Mouse (Mus musculus) ES-Bruce4 (cell line): ENCODE measurements around the gene Dgkz. TPM values are rescaled to one million over a fixed set of nuclear protein-coding genes. Genes with fewer than 3 reads are reported as not detected.

Experiments
- H3K27ac ChIP-seq: 2 replicates; pipeline ENCODE4 v1.5.1; 2012; ENCODE audit warnings: low read length, inconsistent platforms; ENCODE audit not compliant: insufficient read depth
- H3K27me3 ChIP-seq: 2 replicates; pipeline ENCODE4 v1.6.1; 2012; ENCODE audit warnings: mild to moderate bottlenecking, low read length, inconsistent platforms; ENCODE audit not compliant: control insufficient read depth, poor library complexity, insufficient read depth, severe bottlenecking
- H3K36me3 ChIP-seq: 2 replicates; pipeline ENCODE4 v1.6.1; 2012; ENCODE audit warnings: inconsistent platforms, mild to moderate bottlenecking, low read length, moderate library complexity; ENCODE audit not compliant: control insufficient read depth, poor library complexity, insufficient read depth, severe bottlenecking
- H3K4me1 ChIP-seq: one replicate; pipeline ENCODE4 v1.8.1; 2011; ENCODE audit warnings: low read length; ENCODE audit not compliant: control insufficient read depth, insufficient read depth
- H3K4me3 ChIP-seq: 2 replicates; pipeline ENCODE4 v1.5.1; 2011; ENCODE audit warnings: low read depth, mild to moderate bottlenecking, low read length
- H3K9ac ChIP-seq: 2 replicates; pipeline ENCODE4 v1.6.1; 2012; ENCODE audit warnings: low read depth, mild to moderate bottlenecking, inconsistent platforms; ENCODE audit not compliant: poor library complexity, severe bottlenecking
- H3K9me3 ChIP-seq: replicated peaks from 2 replicates; pipeline ENCODE4 v1.6.1; 2012; ENCODE audit warnings: mild to moderate bottlenecking, low read length, inconsistent platforms; ENCODE audit not compliant: control insufficient read depth, poor library complexity, insufficient read depth, severe bottlenecking
- CTCF ChIP-seq: IDR thresholded peaks from one replicate; pipeline ENCODE4 v1.8.1; 2011; ENCODE audit warnings: low read depth, low read length
- EP300 ChIP-seq: IDR thresholded peaks from 2 replicates; pipeline ENCODE4 v1.6.1; 2011; ENCODE audit warnings: low read depth, low read length; ENCODE audit not compliant: insufficient read depth
- POLR2A ChIP-seq: IDR thresholded peaks from one replicate; pipeline ENCODE4 v1.8.1; 2011; ENCODE audit warnings: low read length; ENCODE audit not compliant: insufficient read depth
- polyA plus RNA-seq: library from polyadenylated mRNA; stranded (reverse); fragments of >200 nt; gene quantifications from 2 replicates; pipeline ENCODE4 v1.2.4, GENCODE M21; 2011; ENCODE audit warnings: low read depth; ENCODE audit not compliant: missing spikeins, insufficient read depth, insufficient read length

Dgkz gene
- polyA plus RNA-seq, 1 experiment, result 28.1 TPM

DNA sequence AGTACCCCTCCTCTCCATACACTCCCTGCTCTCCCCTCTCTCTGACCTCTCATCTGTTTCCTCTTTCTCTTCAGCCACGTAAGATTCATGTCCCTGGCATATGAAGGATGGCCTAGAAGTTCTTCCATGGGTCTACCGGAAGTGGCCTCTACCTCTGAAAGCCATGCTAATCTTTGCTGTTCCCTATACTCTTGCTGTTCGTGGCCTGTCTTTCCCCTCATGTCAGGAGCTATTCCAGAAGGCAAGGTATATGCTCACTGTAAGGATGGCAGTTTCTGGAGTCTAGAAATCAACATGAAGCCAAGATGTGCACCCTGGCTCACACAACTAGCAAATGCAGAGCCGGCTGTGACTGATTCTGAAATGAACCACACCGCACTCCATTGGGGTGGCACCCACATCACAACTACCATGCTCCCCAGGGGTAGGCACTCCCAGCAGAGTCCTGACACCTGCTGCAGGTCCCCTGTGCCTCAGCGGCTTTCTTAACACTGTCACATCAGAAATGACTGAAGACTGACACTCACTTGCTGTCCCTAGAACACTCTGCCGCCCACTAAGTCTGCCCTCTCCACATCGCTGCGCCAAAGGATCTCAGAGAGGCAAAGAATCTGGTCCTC lies 9.4 kb upstream of the Dgkz start:
- Histone ChIP-seq H3K4me1 (peaks cover 3% of the 10 kb centered on the region), H3K27me3 (no peaks in the 10 kb centered on the region), H3K9ac (no peak overlapping the region), H3K27ac (peak overlapping the region; percentile 1; the same call in 1 of the 2 replicates), H3K9me3 (no peaks in the 10 kb centered on the region), H3K4me3 (no peak overlapping the region), H3K36me3 (no peaks in the 10 kb centered on the region)
- TF ChIP-seq CTCF, result no peak
- no peak for TF ChIP-seq POLR2A
- no peak for TF ChIP-seq EP300

DNA sequence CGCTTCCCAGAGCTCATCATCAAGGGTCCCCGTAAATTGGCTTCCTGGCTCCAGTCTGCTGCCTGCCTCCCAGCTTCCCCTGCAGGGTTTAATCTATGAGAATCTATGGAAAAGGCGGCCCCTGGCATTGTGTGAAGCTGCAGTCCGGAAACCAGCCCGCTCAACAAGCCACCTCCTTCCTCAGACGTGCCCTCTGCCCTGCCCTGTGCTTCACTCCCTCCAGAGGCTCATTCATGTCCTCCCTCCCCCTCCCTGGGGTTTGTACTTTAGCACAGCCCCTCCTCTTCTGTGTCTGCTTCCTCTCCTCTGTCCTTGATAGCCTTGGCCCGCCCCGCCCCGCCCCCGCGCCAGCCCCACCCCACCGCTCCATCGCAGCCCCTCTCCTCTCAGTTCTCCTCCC lies 8.8 kb upstream of the Dgkz start:
- peak overlapping the region; percentile 7; the same call in 1 of the 2 replicates for H3K9ac ChIP-seq
- no peaks in the 10 kb centered on the region for H3K27me3 ChIP-seq
- no peaks in the 10 kb centered on the region for H3K9me3 ChIP-seq
- H3K4me3 ChIP-seq, result peak overlapping the region; percentile 20
- TF ChIP-seq CTCF (no peak), POLR2A (no peak), EP300 (no peak)
- no peaks in the 10 kb centered on the region for H3K36me3 ChIP-seq
- peaks cover 3% of the 10 kb centered on the region for H3K4me1 ChIP-seq
- H3K27ac ChIP-seq, result no peak overlapping the region

GRCm38 (mm10) chr2:91980830-91981229 lies 5.2 kb upstream of the Dgkz start:
- Histone ChIP-seq H3K4me3 (no peak overlapping the region), H3K36me3 (no peaks in the 10 kb centered on the region), H3K9me3 (no peaks in the 10 kb centered on the region), H3K27me3 (no peaks in the 10 kb centered on the region), H3K4me1 (peaks cover 2% of the 10 kb centered on the region), H3K9ac (no peak overlapping the region), H3K27ac (no peak overlapping the region)
- TF ChIP-seq CTCF, result no peak
- no peak for TF ChIP-seq POLR2A
- TF ChIP-seq EP300, result no peak

DNA sequence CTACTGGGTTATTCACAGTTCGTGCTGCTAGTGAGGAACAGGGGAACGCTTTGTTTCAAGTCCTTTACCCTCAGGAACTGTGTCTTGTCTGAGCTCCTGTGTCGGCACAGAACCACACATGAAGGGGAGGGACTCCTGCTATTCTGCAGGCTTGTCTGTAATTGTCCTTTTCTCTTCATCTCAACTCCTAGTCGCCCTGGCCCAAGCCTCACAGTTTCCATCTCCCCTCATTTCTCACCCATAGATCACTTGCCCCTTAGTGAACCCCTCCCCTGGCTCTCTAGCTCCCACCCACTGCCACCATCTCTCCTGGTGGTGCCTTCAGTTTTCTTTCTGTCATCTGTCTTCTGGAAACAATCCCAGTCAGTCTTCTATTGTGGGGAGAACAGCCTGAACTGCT lies 4.6 kb upstream of the Dgkz start:
- TF ChIP-seq EP300, result no peak
- TF ChIP-seq POLR2A, result no peak
- TF ChIP-seq CTCF, result no peak
- Histone ChIP-seq H3K9ac (no peak overlapping the region), H3K27me3 (0 out of 2 replicates have a peak, but pooled peaks cover 3% of the 10 kb centered on the region), H3K4me3 (no peak overlapping the region), H3K9me3 (no peaks in the 10 kb centered on the region), H3K36me3 (no peaks in the 10 kb centered on the region), H3K27ac (no peak overlapping the region), H3K4me1 (no peaks in the 10 kb centered on the region)

GRCm38 (mm10) chr2:91978547-91978946 lies 2.9 kb upstream of the Dgkz start:
- H3K4me3 ChIP-seq, result no peak overlapping the region
- no peaks in the 10 kb centered on the region for H3K9me3 ChIP-seq
- no peak overlapping the region for H3K9ac ChIP-seq
- H3K36me3 ChIP-seq, result no peaks in the 10 kb centered on the region
- TF ChIP-seq EP300 (no peak), CTCF (no peak), POLR2A (no peak)
- H3K27ac ChIP-seq, result no peak overlapping the region
- H3K4me1 ChIP-seq, result no peaks in the 10 kb centered on the region
- H3K27me3 ChIP-seq, result 0 out of 2 replicates have a peak, but pooled peaks cover 6% of the 10 kb centered on the region

- Histone ChIP-seq H3K36me3 (no peaks in the 10 kb centered on the region), H3K27ac (no peak overlapping the region), H3K4me1 (no peaks in the 10 kb centered on the region), H3K9me3 (no peaks in the 10 kb centered on the region), H3K27me3 (0 out of 2 replicates have a peak, but pooled peaks cover 6% of the 10 kb centered on the region), H3K4me3 (no peak overlapping the region), H3K9ac (no peak overlapping the region)
- no peak for TF ChIP-seq POLR2A
- no peak for TF ChIP-seq CTCF
- no peak for TF ChIP-seq EP300
Observed at GRCm38 (mm10) chr2:91977960-91978359, 2.3 kb upstream of the Dgkz start.
